Mouse (Mus musculus): ENCODE data around the gene Rbpj. TPM values are rescaled to one million over a fixed set of nuclear protein-coding genes. Genes with fewer than 3 reads are reported as not detected.
"Not testable (repeated sequence)": the region's sequence is repeated elsewhere in the genome, so short reads cannot be mapped to it uniquely, and the experiment has no call there.

Rbpj gene
- polyA plus RNA-seq, 1 experiment = 25.7 TPM

GRCm38 (mm10) chr5:53662413-53662812, 196.5 kb downstream of the Rbpj start:
- Histone ChIP-seq H3K4me1 (replicated peaks; ENCODE audit: control insufficient read depth, insufficient read depth, low read length) (no peaks in the 10 kb centered on the region), H3K27me3 (ENCODE audit: control insufficient read depth, insufficient read depth, low read length) (no peaks in the 10 kb centered on the region), H3K36me3 (ENCODE audit: control insufficient read depth, insufficient read depth, low read length) (no peaks in the 10 kb centered on the region), H3K27ac (ENCODE audit: control insufficient read depth, insufficient read depth, low read length) (no peak overlapping the region), H3K4me3 (ENCODE audit: control insufficient read depth, insufficient read depth, low read length) (no peak overlapping the region)
- no peak for DNase-seq
- no peak for TF ChIP-seq POLR2A (IDR thresholded peaks at IDR 0.05; ENCODE audit: control insufficient read depth, extremely low read depth, insufficient read depth, low read length, poor library complexity)
- no peak for TF ChIP-seq CTCF (IDR thresholded peaks at IDR 0.05; ENCODE audit: borderline replicate concordance, control insufficient read depth, extremely low read depth, insufficient read depth, low read length, poor library complexity)
- 42% methylated on average over 1 of the region's 1 CpGs for WGBS

GRCm38 (mm10) chr5:53663665-53664064, 197.7 kb downstream of the Rbpj start:
- Histone ChIP-seq H3K27ac (ENCODE audit: control insufficient read depth, insufficient read depth, low read length) (no peak overlapping the region), H3K27me3 (ENCODE audit: control insufficient read depth, insufficient read depth, low read length) (no peaks in the 10 kb centered on the region), H3K4me1 (replicated peaks; ENCODE audit: control insufficient read depth, insufficient read depth, low read length) (no peaks in the 10 kb centered on the region), H3K36me3 (ENCODE audit: control insufficient read depth, insufficient read depth, low read length) (no peaks in the 10 kb centered on the region), H3K4me3 (ENCODE audit: control insufficient read depth, insufficient read depth, low read length) (no peak overlapping the region)
- TF ChIP-seq CTCF (IDR thresholded peaks at IDR 0.05; ENCODE audit: borderline replicate concordance, control insufficient read depth, extremely low read depth, insufficient read depth, low read length, poor library complexity) (no peak), POLR2A (IDR thresholded peaks at IDR 0.05; ENCODE audit: control insufficient read depth, extremely low read depth, insufficient read depth, low read length, poor library complexity) (no peak)
- DNase-seq = no peak

GRCm38 (mm10) chr5:53668021-53668420, 202.1 kb downstream of the Rbpj start:
- no peak overlapping the region for H3K4me3 ChIP-seq (ENCODE audit: control insufficient read depth, insufficient read depth, low read length)
- WGBS = 93% methylated on average over 5 of the region's 5 CpGs
- DNase-seq = no peak
- no peak for TF ChIP-seq POLR2A (IDR thresholded peaks at IDR 0.05; ENCODE audit: control insufficient read depth, extremely low read depth, insufficient read depth, low read length, poor library complexity)
- TF ChIP-seq CTCF (IDR thresholded peaks at IDR 0.05; ENCODE audit: borderline replicate concordance, control insufficient read depth, extremely low read depth, insufficient read depth, low read length, poor library complexity) = no peak
- no peaks in the 10 kb centered on the region for H3K27me3 ChIP-seq (ENCODE audit: control insufficient read depth, insufficient read depth, low read length)
- H3K36me3 ChIP-seq (ENCODE audit: control insufficient read depth, insufficient read depth, low read length) = no peaks in the 10 kb centered on the region
- no peaks in the 10 kb centered on the region for H3K4me1 ChIP-seq (replicated peaks; ENCODE audit: control insufficient read depth, insufficient read depth, low read length)
- no peak overlapping the region for H3K27ac ChIP-seq (ENCODE audit: control insufficient read depth, insufficient read depth, low read length)

DNA sequence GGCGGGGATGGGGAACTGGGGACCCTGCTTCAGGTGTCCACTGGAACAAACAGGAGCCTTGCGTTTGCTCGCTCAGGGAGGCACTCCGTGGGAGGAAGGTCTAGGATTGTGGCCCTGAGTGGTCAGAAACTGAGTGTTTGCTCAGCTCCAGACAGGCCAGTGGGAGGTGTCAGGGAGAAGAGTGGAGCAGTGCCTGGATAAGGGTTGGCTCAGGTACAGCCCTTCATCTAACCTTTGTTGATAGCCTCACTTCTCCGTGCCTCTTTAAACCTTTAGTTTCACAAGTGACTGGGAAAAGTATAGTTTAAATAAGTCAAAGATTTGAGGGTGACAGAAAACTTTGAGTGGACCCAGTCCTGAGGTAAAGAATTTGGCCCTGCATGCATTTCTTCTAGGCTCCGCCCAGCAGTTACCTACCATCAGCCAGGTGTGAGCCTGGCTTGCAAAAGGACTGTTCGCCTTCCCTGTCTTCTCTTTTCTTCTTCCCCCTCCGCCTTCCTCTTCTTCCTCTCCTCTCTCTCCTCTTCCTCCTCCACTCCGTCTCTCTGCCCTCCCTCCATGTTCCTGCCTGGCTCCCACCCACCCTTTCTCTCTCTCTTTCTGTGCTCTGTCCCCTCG, 204.5 kb downstream of the Rbpj start:
- Histone ChIP-seq H3K4me1 (replicated peaks; ENCODE audit: control insufficient read depth, insufficient read depth, low read length) (no peaks in the 10 kb centered on the region), H3K4me3 (ENCODE audit: control insufficient read depth, insufficient read depth, low read length) (no peak overlapping the region), H3K27me3 (ENCODE audit: control insufficient read depth, insufficient read depth, low read length) (no peaks in the 10 kb centered on the region), H3K27ac (ENCODE audit: control insufficient read depth, insufficient read depth, low read length) (no peak overlapping the region), H3K36me3 (ENCODE audit: control insufficient read depth, insufficient read depth, low read length) (no peaks in the 10 kb centered on the region)
- TF ChIP-seq POLR2A (IDR thresholded peaks at IDR 0.05; ENCODE audit: control insufficient read depth, extremely low read depth, insufficient read depth, low read length, poor library complexity) (no peak), CTCF (IDR thresholded peaks at IDR 0.05; ENCODE audit: borderline replicate concordance, control insufficient read depth, extremely low read depth, insufficient read depth, low read length, poor library complexity) (no peak)
- WGBS = 88% methylated on average over 10 of the region's 10 CpGs
- DNase-seq = no peak

GRCm38 (mm10) chr5:53671507-53671906, 205.6 kb downstream of the Rbpj start:
- no peaks in the 10 kb centered on the region for H3K36me3 ChIP-seq (ENCODE audit: control insufficient read depth, insufficient read depth, low read length)
- WGBS = 83% methylated on average over 4 of the region's 4 CpGs
- H3K4me3 ChIP-seq (ENCODE audit: control insufficient read depth, insufficient read depth, low read length) = no peak overlapping the region
- no peaks in the 10 kb centered on the region for H3K4me1 ChIP-seq (replicated peaks; ENCODE audit: control insufficient read depth, insufficient read depth, low read length)
- no peak for DNase-seq
- H3K27me3 ChIP-seq (ENCODE audit: control insufficient read depth, insufficient read depth, low read length) = no peaks in the 10 kb centered on the region
- no peak overlapping the region for H3K27ac ChIP-seq (ENCODE audit: control insufficient read depth, insufficient read depth, low read length)
- TF ChIP-seq POLR2A (IDR thresholded peaks at IDR 0.05; ENCODE audit: control insufficient read depth, extremely low read depth, insufficient read depth, low read length, poor library complexity) (no peak), CTCF (IDR thresholded peaks at IDR 0.05; ENCODE audit: borderline replicate concordance, control insufficient read depth, extremely low read depth, insufficient read depth, low read length, poor library complexity) (no peak)

DNA sequence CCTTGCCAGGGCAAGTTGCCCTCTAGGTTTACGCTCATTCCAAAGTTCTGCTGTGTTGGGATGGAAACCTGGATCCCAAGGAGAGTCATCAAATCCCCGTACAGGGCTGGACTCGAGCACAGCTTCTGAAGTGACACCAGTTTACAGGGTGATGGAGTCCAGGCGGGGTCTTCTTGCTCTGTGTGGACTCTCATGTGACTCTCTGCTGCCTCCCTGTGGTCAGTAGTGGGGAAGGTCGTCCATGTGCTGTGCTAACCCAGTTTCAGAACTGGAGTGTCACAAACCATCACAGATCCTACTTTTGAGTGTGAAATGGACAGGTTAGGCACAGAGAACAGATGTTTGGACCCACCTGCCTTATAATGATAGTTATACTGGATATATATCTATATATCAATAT, 206.4 kb downstream of the Rbpj start:
- Histone ChIP-seq H3K36me3 (ENCODE audit: control insufficient read depth, insufficient read depth, low read length) (no peaks in the 10 kb centered on the region), H3K27me3 (ENCODE audit: control insufficient read depth, insufficient read depth, low read length) (no peaks in the 10 kb centered on the region), H3K4me1 (replicated peaks; ENCODE audit: control insufficient read depth, insufficient read depth, low read length) (no peaks in the 10 kb centered on the region), H3K27ac (ENCODE audit: control insufficient read depth, insufficient read depth, low read length) (no peak overlapping the region), H3K4me3 (ENCODE audit: control insufficient read depth, insufficient read depth, low read length) (no peak overlapping the region)
- WGBS = 27% methylated on average over 5 of the region's 5 CpGs
- DNase-seq = peak; percentile 72
- no peak for TF ChIP-seq POLR2A (IDR thresholded peaks at IDR 0.05; ENCODE audit: control insufficient read depth, extremely low read depth, insufficient read depth, low read length, poor library complexity)
- TF ChIP-seq CTCF (IDR thresholded peaks at IDR 0.05; ENCODE audit: borderline replicate concordance, control insufficient read depth, extremely low read depth, insufficient read depth, low read length, poor library complexity) = peak; percentile 75; the same call in 1 of the 2 replicates

DNA sequence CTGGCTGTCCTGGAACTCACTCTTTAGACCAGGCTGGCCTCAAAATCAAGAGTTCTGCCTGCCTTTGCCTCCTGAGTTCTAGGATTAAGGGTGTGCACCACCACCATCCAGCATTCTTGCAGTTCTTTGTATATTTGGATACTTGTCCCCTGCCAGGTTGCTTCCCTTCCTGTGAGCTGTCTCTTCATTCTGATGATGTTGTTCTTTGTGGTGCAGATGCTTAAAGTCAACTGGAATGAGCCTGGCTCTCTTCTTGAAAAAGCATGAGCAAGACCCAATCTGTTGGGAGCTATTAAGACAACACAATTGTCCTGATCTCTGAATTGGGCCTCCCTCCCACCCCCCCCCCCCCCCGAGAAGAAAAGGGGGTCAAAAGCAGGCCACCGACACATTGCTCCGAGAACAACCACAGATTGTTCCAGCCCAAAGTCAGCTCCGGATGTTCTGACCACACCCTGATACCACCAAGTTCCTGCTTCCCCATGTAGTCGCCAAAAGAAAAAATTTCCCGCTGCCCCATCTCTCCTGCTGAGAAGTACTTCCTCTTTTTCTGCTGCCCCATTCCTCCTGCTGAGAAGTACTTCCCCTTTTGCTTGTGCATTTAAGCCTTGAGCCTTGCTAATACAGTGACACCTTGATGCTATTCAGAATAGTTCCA, 207.7 kb downstream of the Rbpj start:
- DNase-seq; H3K4me1 ChIP-seq (replicated peaks; ENCODE audit: control insufficient read depth, insufficient read depth, low read length); H3K27me3 ChIP-seq (ENCODE audit: control insufficient read depth, insufficient read depth, low read length); H3K36me3 ChIP-seq (ENCODE audit: control insufficient read depth, insufficient read depth, low read length); H3K4me3 ChIP-seq (ENCODE audit: control insufficient read depth, insufficient read depth, low read length); H3K27ac ChIP-seq (ENCODE audit: control insufficient read depth, insufficient read depth, low read length): not testable (repeated sequence)
- 87% methylated on average over 6 of the region's 6 CpGs for WGBS
